Mouse (Mus musculus) left cerebral cortex, postnatal 10 days (tissue): Measurements from ENCODE around the gene Ppfia1. TPM values are rescaled to one million over a fixed set of nuclear protein-coding genes. Genes with fewer than 3 reads are reported as not detected.

Experiments
- DNase-seq, 2 experiments: peaks; one replicate each; pipeline ENCODE4 v3.0.0; 2021 to 2022; ENCODE audit warnings: low spot score in 2 of 2, mixed read lengths in 1 of 2; ENCODE audit errors: extremely low spot score in 1 of 2
- intact Hi-C: fragments of 180-260 bp; cut with DNase I; formaldehyde crosslinking; loops from one replicate; pipeline ENCODE4 v1.15.1; 2025
- total RNA-seq, 2 experiments: library from RNA; stranded (reverse); gene quantifications; 2 replicates each; pipeline ENCODE4 v1.2.3; 2021

Gene Ppfia1
- total RNA-seq, 2 experiments from 2014 or later, result 33.5 to 35.9 TPM

DNA sequence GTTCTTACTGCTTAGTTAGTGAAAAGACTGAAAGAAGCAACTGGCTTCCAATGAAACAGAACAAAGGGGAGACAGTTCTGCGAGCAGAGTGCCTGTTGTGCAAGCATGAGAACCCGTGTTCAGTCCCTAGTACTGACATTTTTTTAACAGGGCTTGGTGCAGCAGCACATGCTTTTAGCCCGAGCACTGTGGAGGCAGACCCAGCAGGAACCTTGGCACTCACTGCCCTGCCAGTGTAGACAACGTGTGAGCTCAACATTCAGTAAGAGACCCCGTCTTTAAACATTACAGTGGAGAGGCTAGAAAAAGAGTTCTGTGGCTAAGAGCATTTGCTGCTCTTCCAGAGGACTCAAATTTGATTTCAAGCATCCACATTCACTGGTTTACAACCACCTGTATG lies 36.8 kb downstream of the Ppfia1 start:
- intact Hi-C loops, result no loop called here
- DNase-seq, result no peak

DNA sequence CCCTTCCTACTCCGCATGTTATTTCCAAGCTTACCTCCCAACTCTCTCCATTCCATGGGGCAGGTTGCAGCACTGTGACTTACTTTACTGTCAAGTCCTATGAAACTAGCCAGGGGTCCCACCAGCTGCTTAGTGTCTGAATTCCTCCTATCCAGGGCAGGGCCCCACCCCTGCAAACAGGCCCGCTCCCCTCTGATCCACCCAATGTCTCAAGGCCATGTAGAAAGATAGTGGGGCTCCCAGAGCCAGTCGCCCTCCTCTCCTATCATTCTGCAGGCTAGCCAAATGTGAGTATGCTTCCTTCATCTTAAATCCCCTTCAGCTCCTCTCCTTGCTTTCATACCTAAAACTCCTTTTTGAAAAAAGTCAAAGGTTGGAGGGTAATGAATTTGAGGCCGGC lies 44.4 kb downstream of the Ppfia1 start:
- no peak for DNase-seq
- intact Hi-C loops, result no loop called here

DNA sequence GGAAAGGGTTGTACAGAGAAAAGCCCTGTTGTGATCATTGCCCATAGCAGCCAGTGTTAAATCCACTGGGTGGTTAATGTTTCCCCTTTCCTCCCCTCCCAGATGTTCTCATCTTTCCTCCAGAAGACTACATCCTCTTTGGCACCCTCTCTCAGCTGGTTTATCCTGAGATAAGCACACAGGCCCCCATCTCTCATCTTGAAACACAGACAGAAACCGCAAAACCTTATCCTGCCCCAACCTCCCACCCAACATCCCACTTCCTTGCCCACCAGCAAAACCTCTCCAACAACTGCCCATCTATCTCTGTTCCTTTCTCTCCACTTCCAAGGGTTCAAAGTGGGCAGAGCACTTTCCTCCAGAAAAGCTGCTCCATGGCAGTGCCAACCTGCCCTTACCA lies 46.7 kb downstream of the Ppfia1 start:
- intact Hi-C loops, result no loop called here
- DNase-seq, result no peak

DNA sequence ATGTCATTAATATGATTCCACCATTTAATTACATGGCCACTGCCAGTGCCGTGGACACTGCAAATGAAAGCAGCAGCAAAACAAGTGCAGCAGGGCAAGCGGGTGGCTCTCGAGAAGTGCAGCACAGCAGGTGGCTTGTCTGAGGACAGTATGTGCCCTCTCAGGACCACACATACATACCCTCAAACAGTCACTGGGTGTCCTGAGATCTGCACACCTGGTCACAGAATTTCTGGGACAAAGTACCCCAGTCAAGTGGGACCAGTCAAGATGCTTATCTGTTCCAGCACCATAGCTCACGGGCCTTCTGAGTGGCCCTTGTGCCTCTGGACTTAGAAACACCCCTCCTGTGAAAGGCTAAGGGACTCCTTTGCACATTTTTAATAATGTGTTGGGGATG lies 49.6 kb downstream of the Ppfia1 start:
- no peak for DNase-seq
- intact Hi-C loops, result no loop called here

DNA sequence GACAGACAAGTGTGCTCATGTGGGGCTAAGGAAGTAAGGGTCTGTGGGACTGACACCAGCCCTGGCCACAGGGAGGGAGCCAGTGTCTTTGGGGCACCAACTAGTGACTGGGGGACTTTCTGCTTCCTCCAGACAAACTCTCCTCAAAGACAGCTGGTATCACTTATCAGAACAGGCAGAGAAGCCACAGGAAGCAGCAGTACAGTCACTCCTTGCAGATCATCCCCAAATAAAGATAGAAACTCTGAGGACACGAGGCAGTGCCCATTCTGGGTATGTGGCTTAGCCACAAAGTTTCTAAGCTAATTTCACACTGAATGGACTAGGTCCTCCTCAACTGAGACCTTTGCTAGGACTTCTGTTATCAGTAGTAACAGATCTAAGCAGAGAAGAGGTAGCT lies 60.6 kb downstream of the Ppfia1 start:
- intact Hi-C loops, result no loop called here
- no peak for DNase-seq

DNA sequence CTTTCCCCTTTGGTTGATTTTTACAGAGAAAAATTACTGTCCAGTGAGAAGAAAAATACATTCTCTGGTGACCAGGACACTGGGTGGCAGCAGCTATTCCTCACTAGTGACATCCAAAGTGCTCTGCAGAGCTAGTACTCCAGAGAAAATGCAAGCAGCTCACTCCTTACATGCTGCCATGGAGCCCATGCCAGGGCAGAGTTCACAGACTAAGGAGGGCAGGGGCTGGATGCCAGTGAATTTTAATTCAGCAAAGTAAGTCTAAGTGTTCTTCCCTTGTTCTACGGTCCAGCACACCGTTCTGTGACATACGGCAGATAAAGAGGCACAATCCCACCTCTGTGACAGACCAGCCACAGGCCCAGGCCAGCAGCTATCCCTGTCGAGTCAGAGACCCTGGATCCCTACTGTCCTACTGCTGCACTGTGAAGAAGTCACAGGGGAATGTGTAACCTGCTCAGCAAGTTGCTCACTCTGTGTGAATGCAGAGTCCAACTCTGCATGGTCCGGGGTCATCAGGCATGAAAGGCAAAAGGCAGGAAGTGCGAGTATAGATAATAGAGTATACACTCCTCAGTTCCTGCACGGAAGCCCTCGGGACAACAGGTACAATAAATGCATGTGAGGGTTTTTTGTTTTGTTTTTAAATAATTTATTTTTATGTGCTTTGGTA lies 63.2 kb downstream of the Ppfia1 start:
- DNase-seq, result no peak
- intact Hi-C loops, result no loop called here

DNA sequence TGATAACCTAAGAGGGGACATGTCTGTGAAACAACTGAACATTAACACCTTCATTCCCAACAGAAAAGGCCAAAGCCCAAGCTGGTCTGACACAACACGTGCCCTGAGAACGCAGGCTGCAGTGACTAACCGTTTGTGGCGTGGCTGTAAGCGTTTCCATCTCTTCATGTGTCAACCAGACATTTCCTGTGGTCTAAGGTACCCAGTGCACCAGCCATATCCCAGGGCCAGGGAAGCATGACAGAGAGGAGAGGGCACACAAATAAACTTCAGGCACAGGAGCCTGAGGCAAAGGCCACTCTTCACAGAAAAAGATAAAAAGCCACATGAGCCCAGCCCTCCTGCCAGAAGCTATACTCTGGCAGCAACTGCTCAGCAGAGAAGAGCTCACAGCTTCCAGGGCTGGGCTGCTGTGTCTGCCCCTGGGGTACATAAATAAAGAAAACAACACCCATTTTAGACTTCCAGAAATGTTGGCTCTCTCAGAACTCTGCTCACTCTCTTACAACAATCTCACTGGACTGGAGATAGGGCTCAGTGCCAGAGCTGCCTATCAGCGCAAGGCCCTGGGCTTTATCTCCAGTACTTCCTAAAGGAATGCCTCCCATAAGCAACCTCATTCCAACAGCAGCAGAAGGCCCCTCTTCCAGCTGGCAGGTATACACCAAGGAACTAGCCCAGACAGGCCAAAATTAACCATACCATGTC lies 64.3 kb downstream of the Ppfia1 start:
- DNase-seq, result no peak
- intact Hi-C loops, result no loop called here

DNA sequence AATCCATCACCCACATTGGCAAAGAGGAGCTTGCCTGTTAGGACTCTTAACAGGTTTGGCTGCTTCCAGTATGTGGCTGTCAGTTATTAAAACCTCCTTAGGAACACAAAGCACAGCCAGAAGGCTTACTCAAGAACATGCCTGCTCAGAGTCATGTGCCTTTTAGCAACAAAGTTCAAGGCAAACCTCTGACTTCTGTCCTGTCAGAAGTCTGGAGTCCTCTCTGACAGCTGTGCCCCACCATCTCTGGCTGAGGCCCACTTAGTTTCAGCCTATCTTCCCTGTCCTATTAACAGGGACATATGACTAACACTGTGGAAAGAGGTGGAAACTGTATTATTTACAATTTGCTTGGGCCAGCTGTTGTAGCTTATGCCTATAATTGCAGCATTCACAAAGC lies 73.2 kb downstream of the Ppfia1 start:
- DNase-seq, result no peak
- intact Hi-C loops, result no loop called here

DNA sequence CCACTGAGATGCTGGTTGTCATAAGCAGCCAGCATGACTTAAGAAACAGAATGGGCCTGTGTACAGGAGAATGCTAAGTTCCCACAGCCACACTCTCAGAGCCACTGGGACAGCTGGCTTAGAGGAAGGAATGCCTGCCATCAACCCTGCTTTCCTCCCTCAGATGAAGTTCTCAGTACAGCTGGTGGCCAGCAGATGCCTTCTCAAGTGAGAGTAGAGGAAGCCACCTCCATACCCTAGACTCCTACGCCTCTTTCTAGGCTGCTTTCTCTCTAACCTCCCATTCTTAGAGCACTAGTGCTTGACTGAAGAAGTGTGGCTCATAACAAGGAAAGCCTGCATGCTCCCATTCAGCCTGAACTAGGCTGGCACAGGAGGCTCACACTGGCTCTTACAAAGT lies 74.0 kb downstream of the Ppfia1 start:
- DNase-seq, result peak in 1 of 2 experiments; percentile 20
- intact Hi-C loops, result no loop called here

DNA sequence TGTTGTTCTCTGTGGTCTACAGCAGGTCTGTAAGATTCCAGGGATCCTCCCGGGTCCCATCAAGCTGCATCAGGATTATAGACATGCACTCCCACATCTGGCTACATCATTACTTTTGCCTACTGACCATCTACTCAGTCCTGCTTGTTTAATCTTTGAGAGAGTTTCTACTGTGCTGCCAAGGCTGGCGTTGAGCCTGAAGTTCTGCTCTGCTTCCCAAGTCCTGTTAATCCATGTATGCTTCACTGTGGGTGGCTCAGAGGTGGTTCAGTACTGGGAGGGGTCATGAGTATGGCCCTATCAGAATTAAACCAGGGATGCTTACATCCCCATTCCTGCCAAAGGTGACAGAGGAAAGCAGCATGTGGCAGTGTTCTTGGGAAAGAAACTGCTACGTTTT lies 77.8 kb downstream of the Ppfia1 start:
- no peak for DNase-seq
- intact Hi-C loops, result no loop called here

DNA sequence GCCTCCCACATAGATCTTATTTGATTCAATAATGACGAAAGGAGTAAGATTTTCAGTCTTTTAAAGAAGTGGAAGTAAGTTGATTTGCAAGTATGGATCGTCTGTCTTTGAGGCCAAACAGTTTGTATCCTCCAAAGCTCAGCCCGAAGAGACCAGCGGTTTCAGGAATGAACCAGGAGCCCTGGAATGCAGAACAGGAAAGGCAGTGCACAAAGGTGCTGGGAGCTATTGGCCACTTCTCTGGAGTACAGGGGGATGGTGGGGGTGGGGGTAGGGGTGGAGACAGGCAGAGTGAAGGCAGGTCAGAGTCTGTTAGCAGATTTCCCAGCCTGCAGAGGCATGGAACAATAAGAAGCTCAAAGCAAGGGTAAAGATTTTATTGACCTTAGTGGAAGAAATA lies 80.0 kb downstream of the Ppfia1 start:
- intact Hi-C loops, result no loop called here
- DNase-seq, result no peak

DNA sequence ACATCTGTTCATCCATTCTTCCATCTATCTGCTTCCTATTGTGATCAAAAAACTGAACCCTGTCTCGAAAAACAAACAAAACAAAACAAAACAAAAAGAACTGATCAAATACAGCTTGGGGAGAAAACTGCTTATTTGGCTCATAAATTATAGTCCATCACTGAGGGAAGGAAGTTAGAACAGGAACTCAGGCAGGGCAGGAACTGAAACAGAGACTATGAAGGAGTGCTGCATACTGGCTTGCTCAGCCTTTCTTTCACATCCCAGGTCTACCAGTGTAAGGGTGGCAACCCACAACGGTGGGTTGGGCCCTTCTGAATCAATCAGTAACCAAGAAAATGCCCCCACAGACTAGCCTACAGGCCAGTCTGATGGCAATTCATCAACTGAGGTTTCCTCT lies 82.4 kb downstream of the Ppfia1 start:
- DNase-seq, result no peak
- intact Hi-C loops, result no loop called here

DNA sequence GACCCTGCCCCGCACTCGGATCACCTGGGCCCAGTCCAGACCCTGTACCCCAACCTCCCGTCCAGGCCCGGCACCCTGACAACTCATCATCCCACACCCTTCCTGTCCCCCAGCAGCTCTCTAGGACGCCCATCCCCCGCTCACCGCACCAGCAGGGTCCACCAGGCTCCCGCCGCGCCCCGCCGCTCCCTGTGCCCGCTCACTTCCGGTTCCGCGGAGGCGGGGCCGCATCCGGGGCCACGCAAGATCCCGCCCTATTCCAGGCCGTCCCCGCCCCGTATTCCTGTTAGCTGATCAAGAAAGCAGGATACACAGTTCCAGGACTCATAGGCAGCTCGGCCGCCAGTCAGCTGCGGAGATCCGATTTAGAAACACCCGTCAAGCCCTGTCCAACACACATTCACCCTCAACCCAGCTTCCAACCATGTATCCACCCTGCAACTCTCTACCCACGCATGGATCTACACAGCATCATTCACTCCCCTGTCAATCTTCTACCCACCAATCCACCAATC lies 82.9 kb downstream of the Ppfia1 start, which contains the start of gene Cttn:
Gene Cttn, minus strand, starts transcription at position 465 of the 515 bp plus-strand sequence.
- peak; percentile 87 to 95 for DNase-seq
- intact Hi-C loops, result no loop called here

DNA sequence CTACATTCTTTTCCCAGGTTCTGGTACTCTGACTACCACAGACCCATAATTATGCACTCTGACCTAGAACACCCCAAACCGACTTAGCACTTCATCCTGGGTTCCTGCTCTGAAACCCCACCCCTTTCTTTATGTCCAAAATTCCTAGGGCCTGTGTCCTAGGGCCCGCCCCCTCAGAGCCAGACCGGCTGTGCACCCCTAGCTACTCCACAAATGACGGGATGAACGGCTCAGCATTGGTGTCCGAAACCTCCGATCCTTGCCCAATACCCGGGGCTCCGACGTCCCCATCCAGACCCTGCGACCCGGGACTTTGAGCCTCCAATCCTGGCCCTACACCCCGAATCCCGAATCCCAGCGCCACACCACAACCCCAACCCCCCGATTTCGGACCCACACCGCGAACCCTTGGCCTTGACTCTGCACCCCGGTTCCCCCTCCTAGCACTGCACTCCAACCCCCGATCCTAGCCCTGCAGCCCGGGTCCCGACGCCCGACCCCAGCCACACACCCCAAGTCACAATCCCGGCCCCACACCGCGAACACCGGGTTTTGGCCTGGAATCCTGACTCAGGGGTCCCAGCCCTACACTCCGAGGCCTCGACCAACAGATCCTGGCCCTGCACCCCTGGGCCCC lies 83.5 kb downstream of the Ppfia1 start:
- intact Hi-C loops, result no loop called here
- DNase-seq, result peak in 1 of 2 experiments; percentile 35

DNA sequence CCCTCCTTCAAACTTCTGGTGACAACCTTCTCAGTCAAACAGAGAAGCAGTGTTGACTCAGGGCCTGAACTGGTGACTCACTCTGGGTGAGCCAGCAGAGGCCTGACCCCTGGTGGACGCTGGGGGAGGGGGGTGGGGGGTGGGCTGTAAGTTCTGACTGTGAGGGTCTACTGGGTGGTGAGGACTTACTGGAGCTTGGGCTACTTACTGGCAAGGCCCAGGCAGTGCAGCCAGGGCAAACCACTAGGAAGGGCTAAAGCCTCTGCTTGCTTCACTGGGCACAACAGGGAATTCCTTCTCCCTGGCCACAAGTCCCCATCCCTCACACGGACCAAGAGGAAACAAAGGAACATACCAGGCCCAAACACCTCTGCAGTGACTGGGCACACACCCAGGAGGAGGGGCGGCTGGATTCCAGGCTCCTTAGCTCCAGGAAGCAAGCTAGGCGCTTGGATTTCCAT lies 84.3 kb downstream of the Ppfia1 start:
- intact Hi-C loops, result no loop called here
- peak in 1 of 2 experiments; percentile 54 for DNase-seq

DNA sequence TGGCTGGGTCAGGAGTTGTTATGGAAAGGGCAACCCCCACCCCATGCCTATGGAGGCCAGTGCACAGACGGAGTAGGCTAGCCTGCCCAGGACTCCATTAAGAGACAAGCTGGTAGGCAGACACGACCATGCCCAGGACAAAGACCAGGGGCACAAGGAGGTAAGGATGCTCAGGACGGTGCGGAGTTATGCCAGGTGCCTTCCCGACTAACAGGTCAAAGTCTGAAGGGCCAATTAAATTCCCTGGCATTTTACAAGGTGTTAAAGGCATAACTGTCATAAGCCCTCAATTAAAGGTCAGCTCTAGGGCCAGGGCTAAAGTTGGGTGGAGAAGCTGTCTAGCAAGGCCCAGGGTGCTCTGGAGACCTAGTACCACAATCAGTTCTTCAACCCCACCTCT lies 84.8 kb downstream of the Ppfia1 start:
- DNase-seq, result no peak
- intact Hi-C loops, result no loop called here

DNA sequence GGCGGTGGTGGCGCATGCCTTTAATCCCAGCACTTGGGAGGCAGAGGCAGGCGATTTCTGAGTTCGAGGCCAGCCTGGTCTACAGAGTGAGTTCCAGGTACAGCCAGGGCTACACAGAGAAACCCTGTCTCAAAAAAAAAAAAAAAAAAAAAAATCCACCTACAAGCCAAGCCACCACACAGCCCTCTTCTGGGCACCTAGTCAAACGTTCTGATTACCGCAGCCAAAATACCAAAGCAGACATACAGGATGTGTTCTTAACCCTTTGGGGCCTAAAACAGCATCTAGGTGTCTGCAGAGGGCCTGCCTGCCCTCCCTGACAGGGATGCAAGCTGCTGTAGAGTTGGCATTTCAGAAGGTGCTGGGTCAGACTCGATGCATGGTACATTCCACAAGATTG lies 91.0 kb downstream of the Ppfia1 start:
- intact Hi-C loops, result no loop called here
- DNase-seq, result no peak

DNA sequence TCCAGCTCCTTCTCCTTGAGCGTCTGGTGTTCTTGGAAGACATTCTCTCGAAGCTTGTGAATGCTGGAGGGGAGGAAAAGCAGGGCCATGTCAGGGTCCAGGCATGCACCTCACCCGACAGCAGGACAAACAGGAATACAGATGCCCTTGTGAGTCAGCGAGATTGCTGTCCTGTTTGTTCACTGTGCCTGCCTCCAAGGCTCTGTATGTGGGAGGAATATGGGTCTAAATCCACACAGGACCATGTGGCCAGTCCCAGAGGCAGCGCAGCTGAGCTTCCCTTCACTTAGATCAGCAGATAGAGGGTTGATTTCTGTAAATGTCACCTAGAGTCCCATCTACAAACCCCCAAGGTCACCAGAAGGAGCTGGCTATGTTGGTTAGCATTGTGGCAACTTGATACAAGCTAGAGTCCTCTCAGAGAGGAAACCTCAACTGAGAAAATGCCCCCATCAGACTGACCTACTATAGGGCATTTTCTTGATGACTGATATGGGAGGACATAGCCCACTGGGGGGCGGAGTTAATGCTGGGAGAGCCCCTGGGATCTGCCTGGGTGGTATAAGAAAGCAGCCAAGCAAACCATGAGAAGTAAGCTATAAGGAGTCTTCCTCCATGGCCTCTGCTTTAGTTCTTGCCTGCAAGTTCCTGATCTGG lies 92.2 kb downstream of the Ppfia1 start:
- intact Hi-C loops, result no loop called here
- DNase-seq, result no peak

DNA sequence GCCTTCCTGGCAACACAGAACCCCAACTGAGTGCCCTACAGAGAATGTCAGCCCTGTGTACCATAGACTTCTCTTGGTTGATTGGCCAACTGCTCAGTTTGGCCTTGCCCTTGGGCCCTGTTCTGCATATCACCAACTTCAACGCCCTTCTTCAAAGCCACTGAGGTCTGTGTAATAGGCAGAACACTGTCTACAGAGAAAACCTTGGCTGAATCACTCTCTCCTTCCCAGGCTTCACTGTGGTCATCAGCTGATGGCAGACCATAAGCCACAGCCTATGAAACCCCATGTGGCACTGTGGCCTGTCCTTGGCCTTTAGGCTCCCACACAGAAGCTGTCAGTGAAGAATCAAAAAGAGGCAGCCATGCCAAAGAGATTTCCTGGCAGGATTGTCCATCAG lies 94.6 kb downstream of the Ppfia1 start:
- DNase-seq, result no peak
- intact Hi-C loops, result no loop called here
